Mouse (Mus musculus) A20 (cell line): Measurements from ENCODE around the gene Card19.

Experiments used
- DNase-seq: peaks from one replicate; pipeline ENCODE4 v3.0.0-alpha.2; 2011; ENCODE audit warnings: low read depth, low spot score

The Card19 gene

DNA sequence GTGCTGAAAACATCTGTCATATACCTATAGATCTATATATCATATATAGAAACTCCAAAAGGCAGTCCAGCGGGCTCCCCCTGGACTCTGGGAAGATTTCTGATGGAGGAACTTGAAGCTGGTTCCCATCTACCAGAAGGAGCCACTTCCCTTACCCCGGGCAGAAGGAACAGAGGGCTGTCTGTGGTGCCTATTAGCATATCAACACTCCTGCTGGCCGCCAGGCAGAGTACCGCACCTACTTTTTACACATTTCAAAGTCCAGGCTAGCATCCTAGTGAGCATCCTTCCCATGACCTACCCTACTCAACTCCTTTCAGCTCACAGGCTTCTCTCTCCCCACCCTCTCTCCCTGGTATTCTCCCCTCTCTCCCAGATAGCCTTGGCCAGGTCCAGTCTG is 9.8 kb upstream of the Card19 start:
- DNase-seq = no peak

DNA sequence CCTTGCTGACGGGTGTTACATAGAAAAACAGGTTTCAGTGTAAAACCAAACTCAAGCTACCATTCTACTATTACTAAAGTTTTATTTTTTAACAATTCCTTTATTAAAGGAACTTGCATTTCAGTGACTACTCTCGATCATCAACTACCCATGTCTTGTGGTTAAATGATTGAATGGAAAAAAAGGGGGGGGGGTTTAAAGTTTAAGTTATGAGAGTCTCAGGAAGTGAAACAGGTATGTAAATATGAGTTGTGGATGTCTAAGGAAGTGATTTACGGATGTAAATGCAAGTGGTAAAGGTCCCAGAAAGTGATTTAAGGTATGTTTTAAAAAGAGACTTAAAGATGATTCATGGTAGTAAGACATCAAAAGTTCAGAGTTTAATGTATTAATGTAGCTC is 9.3 kb upstream of the Card19 start:
- no peak for DNase-seq

DNA sequence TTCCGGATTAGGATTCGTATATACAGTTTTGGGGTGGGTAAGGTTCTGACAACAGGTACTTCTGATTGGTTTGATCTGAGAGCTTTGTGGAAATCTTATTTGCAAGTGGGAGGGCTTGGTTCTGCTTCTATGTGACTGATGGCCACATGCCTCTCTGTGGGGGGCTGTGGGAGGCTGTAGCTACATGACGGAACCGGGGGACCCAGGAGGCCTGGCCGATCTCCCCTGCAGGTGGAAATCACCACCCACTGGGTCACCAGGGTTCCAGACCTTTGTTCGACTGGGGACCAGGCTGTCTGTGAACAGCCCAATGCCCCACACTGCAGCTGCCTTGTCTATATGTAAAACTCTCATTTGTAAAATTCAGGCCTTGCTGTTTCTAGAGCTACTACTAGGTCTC is 8.9 kb upstream of the Card19 start:
- no peak for DNase-seq

DNA sequence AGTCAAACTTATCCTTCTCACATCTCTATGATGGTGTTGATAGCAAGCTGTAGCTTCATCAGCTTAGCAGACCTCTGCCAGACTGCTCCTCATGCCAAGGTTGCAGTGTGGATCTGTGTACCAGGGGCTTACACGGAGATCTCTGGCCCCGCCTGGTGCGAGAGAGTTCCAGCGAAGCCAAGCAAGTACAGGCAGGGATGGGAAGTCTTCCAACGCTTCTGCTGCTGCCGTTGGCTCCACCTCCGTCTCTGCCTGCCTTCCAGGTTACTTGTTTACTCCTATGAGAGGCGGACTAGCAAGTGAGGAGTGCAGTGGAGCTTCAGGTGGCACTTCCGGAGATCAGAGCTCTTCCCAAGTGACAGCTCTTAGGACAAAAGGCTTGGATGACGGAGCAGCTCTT is 8.5 kb upstream of the Card19 start:
- DNase-seq = no peak

DNA sequence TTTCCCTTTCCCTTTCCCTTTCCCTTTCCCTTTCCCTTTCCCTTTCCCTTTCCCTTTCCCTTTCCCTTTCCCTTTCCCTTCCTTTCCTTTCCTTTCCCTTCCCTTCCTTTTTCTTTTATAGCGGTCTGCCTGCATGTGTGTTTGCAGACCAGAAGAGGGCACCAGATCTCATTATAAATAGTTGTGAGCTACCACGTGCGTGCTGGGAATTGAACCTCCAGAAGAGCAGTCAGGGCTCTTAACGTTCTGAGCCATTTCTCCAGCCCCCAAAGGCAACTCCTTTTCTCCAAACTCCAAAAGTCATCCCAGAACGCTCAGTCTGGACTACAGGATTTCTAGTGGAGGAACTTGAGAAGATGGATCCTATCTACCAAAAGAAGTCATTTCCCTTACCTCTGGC is 5.1 kb upstream of the Card19 start:
- no peak for DNase-seq

DNA sequence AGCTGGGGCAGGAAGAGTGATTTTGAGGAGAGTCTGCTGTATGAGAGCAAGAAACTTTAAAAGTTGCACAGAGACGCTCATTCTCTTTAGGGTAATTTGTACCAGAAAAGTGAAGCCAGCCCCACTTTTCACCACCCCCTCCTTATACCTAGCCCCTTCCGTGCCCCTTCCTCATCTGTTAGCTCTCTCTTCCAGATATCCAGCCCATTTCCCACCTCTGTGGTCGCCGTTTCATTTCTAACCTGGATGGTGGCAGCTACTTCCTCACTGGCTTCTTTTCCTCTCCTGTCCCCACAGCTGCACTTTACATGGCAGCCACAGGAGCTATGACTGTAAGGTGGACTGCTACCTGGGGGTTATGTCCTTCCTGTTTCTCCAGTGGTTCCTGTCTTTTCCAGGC is 3.5 kb upstream of the Card19 start:
- DNase-seq = no peak

DNA sequence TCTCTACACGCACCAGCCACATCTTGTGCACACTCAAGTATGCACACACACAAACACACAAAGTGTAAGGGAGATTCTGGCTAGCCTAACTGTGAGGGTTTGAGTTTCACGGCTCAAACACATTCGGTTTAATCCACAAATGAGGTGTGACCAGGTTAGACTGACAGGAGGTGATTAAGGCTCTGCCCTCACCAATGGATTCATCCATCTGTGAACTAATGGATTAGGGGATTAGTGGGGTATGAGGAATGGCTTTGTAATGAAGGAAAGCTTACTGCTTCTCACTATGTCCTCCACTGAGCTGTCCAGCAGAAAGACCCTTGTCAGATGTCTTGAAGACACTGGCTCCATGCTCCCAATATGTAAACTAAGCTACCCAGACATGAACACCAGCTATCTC is 2.8 kb upstream of the Card19 start:
- no peak for DNase-seq

DNA sequence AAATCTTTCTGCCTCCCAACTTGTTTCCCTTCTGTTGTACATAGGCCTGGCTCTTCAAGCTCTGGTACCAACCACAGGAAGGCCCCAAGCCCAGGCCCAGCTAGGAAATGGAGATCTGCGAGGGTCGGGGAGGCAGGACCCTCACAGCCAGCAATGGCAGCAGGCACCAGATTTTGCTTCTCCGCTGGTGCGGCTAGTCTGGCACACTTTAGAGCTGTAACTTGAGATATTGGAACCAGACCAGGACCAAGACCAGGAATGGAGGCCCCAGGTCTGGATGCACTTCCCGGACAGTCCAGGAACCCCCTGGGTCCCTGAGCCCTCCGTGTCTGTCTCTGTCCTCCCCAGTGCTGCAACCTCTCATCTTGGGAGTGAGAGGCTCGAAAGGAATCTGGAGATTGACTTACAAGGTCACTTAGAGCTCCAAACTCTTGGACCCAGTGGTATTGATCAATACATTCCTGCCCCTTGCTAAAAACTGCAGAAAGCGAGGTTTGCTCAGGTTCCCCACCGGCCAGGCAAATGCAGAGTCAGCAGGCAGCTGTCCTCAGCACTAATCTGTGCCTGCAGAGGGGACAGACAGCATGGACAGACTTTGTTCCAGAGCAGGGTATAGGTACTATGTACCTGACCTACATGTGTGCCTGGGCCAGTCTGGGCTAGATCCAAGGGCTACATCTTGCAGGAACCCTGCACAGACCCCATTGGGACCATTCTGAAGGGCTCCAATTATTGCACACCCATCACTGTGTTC is 1.1 kb upstream of the Card19 start:
- no peak for DNase-seq

DNA sequence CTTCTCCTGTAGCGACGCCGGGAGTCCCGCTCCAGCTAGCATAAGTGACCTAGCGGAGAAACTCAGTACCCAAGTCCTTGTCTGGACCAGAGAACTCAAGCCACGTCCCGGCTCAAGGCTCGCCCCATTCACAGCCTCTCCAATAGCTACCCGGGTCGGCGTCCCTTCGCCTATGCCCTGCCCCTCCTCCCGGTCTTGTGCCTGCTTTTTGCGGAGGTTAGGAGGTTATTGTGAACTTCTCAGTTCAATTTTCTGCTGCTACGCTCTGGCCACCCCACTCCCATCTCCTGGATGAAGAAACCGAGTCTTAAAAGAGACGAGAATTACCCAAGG is 349 bp upstream of the Card19 start:
- DNase-seq = no peak

DNA sequence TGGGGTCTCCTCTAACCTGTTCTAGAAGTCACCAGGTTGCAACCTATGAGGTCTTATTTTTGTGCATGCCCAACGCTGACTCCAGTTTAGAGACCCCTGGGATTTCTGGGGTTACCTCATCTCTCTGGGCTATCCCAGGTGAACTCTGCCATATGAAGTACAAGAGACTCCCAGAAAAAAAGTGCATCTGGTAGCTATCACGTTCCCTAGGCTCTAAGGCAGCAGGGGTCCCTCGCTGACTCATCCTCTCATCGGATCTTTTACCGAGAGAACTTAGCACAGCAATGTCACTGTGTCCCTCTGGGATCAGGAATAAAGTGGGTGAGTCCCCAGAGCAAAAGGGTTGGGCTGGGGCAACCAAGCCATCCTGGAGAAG is 721 bp downstream of the Card19 start:
- no peak for DNase-seq

DNA sequence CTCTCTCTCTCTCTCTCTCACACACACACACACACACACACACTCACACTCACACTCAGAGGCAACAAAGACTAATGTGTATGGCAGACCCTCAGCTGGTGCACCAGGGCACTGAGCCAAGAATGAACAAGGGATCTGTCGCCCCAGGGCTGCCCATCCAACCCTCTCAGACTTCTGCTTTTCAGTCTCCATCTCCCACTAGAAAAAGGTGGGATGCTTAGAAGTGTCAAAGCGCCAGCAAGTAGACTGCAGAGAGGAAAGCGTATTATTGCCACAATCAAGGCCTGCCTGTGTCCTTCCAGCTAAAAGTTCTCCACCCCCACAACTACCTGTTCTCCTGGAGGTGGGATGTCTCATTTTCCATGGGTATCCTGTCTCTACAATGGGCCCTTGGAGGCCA is 1.4 kb downstream of the Card19 start:
- peak; percentile 23 for DNase-seq

DNA sequence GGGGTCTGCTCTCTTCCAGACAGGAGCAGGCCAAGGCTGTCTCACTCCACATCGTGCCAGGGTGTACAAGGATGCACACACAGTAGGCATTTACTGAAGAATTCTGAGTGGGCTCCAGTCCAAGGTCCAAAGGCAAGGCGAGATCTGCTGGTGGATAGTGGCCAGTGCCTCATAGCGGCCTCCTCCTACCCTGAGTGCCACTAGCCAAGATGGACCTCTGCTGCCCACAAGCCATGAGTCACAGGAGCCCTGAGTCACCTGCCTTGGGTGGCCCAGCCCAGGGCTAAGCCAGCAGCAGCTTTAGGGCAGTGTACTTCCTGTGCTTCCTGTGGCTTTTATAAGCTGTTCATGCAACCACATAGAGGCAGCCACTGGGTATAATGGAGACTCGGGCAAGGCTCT is 2.3 kb downstream of the Card19 start:
- no peak for DNase-seq

DNA sequence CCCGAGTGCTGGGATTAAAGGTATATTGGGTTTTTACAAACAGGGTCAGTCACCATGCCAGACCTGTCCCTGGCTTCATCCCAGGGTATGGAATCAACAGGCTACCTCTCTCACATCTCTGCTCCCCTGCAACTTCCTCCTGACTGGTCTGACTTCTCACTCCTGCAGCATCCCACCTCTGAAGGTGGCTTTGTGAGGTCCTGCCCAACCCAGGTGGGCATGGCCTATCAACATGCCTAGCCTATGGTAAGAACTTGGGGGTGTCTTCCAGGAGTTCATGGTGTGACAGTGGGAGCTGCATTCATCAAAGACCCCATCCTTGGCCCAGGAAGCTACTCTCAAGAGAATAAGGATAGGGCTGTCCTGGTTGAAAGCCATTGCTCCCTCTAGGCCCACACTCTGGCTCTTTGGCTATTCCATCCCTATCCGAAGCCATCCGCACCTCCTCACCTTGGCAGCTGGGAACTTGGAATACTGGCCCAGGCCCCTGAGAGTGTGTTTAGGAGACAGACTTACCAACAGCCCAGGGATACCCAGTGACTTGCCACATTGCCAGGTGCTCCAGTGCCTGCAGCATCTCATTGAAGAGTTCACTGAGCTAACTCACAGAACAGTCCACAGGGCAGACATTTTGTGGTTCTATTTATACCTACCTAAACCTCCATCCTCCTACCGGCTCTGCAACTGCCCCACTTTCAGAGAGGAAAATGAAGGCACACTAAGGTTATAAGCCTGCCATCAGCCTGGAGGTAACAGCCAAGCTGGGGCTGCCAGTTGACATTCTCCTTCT is 2.9 kb downstream of the Card19 start:
- DNase-seq = no peak

DNA sequence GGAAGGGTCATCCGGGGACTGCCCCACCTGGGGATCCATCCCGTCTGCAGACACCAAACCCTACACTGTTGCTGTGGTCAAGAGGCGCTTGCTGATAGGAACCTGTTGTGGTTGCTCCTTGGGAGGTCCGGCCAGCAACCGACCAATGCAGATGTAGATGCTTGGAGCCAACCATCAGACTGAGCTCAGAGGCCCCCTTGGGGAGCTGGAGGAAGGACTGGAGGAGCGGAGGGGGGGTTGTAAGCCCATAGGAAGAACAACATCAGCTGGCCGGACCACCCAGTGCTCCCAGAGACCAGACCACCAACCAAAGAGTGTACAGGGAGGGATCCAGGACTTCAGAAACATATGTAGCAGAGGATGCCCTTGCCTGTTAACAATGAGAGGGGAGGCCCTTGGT is 6.5 kb downstream of the Card19 start:
- DNase-seq = no peak

DNA sequence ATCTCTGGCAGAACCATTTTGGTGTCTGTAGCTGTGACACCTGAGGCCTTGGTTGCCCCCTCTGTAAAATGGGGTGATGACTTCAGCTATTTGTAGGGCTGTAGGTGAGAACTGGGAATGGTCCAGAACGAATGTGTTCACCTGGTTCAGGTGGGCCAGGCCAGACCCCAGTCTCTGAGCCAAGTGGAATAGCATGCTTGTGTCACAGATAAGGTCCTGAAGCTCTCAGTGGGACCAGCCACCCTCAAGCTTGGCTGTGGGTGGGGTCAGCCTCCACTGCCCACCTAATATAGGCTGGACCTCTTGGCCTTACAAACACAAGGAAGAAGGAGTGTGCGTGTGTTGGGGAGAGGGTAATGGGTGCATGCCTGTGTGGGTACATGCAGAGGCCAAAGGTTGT is 9.5 kb downstream of the Card19 start:
- DNase-seq = no peak

DNA sequence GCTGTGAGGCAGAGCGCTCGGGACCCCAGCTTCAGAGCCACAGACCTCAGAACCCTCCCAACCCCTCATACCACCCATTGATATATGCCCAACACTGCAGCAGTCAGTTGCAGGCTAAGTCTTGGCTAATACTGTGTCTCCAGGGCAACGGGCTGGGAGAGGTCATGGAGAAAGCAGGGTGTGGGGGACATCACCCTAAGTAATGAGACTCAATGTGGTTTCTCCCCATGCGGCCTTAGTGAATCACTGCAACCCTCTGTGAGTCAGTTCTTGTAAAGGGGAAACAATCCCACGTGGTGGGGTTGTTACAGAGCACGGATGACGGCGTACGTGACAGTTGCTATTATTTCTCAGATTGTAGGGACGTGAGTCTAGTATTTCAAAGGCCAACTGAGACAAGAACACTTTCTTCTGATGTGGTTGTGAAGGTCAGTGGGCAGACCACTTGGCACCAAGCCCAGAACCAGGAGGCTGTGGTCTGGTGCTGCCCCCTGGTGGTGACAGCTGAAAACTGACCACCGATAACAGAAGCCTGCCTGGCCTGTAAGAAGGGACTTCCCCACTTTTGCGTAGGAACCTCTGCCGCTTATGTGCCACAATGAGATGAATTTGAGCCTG is 10.3 kb downstream of the Card19 start:
- peak; percentile 86 for DNase-seq

DNA sequence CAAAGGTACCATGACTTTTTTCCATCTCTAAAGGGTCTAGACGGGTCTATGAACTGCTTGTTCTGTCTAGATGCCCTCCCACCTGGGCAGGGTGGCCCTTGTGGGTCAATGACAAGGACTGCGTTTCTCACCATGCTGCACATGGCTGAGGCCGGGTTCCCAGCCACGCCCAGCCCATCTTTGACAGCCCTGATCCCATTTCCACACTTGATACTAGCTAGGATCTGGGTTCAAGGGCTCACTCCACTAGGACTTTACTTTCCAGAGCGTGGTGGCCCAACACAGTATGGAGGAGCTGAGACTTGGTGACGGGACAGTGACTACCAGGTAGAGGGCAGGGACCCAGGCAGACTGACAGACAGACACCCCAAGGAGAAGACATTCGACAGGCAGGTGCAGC is 13.3 kb downstream of the Card19 start:
- no peak for DNase-seq

DNA sequence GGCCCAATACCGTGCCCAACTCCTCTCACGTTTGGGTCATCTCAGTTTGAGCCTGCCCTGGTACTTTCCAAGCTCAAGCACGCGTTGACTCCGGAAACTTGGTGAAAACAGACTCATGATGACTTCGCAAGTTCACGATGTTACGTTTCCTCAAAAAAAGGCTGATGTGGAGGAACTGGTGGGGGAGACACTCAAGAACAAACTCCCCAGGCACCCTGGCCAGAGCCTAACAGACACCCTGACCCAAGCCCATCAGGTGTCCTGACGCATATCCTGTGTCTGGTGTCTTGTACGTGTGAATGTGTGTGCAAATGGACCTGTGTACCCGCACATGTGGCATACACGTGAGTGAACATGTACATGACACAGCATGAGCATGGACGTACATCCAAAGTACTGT is 15.1 kb downstream of the Card19 start:
- DNase-seq = no peak

DNA sequence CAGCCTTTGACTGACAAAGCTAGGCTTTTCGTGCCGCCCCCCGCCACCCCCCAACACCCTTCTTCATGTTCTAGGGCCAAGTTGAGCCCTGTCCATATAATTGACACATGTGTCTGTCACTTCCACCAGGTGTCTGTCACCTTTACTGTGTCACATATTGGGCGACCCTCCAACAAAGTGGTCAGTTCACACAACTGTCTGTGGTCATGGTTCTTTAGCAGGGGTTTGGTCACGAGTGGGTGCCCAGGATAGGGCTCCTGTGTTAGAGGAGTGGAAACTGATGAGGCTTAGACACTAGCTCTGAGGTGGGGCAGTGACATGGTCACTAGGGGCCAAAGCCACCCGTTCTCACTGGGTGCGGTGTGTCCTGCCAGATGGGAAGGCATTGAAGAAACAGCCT is 15.9 kb downstream of the Card19 start:
- no peak for DNase-seq

DNA sequence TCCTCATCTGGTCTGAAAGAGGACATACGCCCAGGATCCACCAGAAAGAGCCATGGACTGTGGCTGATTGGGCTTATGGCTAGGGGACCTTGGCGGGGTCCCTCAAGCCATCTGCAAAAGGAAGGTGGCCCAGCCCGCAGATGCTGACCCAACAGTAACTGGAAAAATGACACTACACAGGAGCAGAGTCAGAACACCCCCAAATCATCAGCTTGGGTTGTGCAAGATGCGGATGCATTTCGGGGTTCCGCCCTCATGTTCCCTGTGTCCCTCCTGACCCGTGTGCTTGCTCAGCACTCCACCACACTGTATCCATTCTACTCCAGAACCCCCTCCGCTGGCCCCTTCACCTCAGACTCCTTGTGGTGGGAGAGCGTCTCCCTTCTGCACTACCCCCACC is 17.1 kb downstream of the Card19 start:
- DNase-seq = no peak

DNA sequence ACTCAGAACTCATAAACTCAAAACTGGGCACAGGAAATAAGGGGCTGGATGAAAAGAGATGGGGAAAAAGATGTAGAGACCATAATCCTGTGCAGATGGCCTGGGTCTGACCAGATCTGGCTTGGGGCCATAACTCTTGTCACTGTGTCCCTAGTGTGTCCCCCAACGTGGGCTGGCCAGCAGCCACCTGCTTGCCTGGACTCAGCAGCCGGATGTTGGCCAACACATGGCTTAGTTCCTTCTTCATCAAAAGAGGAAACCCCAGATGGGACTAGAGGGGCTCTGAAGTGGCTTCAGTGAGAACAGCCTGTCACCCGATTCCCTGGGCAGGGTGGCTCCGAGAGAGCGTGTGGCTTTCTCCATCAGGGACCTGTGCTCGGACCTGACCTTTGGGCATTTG is 19.1 kb downstream of the Card19 start:
- no peak for DNase-seq

DNA sequence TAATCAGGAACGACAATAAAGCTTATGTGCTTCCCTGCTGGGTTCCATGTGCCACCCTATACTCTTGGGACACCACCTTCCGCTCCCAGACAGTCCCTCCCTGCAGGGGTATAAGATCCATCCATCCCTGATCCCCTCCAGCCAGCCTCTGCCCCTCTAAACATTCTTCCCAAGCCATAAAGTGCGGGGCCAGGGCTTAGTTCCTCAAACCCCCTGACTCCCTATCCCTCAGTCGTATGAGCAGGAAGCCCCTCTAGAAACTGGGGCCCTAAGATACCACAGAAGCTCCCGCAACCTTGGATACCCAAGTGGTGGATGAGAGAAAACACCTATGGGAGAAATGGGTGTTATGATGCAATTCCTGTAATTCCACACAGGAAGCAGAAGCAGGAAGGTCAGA is 19.6 kb downstream of the Card19 start:
- no peak for DNase-seq

DNA sequence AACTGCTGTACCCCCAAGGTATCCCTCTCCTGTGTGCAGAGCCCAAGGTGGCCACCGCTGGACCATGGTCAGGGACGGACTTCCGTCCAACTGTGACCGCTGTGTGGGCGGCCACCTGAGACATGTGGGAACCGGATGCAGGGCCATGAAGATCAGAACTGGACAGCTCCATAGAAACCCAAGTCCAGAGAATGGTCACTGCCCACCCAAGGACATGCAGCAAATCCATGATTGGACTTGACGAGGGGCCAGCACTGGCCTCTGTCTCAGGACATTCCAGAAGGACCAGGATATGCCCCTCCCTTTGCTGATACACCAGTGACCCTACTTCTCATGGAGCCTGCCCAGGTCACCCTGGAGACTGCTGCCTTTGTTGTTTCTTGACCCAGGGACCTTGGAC is 20.2 kb downstream of the Card19 start:
- no peak for DNase-seq
